In the genomic region with DNA sequence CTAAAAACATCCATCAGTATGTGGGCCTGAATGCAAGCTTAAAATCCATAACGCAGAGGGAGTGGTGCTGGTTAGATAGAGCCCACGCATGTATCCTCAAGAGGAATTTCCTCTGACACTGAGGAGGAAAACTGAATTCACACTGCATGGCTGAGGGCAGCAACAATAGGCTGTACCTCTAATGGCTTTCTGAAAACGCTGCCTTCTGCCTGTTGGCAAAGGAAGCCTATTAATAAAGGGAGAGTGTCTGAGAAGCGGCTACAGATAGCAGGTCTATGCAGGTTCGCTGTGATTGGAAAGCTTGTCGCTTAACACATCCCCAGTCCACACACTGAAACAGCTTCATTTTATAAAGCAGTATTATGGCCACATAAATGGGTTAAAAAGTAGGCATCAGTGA, we compare ENCODE assay signal across 13 mouse cellular contexts. TPM values are rescaled to one million over a fixed set of nuclear protein-coding genes. Genes with fewer than 3 reads are reported as not detected.
"Had no signal": no experiment of that assay in that cellular context is flagged by ENCODE, and none has a peak within 500 bp of the region (broad histone marks: within the 10 kb centered on the region; RNA-seq: fewer than 3 reads in every experiment).

No protein-coding gene starts in this region.

- H3K27ac ChIP-seq: left cerebral cortex, adult 2 months; limb, embryonic 10.5 days; liver, embryonic 15.5 days; stomach, postnatal 0 days had no signal

- H3K4me1 ChIP-seq: liver, embryonic 15.5 days had no signal

- H3K4me3 ChIP-seq: left cerebral cortex, adult 2 months; limb, embryonic 10.5 days; liver, embryonic 15.5 days had no signal

- ATAC-seq: lung, postnatal 0 days had no signal

- H3K9me3 ChIP-seq: limb, embryonic 10.5 days; liver, embryonic 15.5 days had no signal

- DNase-seq: kidney, adult 8-10 months; kidney, postnatal 25 days; lung, adult 2 months; lung, postnatal 36 days; thymus, postnatal 4 days had no signal

- H3K9ac ChIP-seq: liver, embryonic 15.5 days had no signal

- H3K27me3 ChIP-seq: liver, embryonic 15.5 days had no signal

- H3K4me2 ChIP-seq: liver, embryonic 11.5 days; liver, embryonic 15.5 days had no signal

- H3K36me3 ChIP-seq: limb, embryonic 10.5 days; liver, embryonic 15.5 days had no signal

RNA-seq across cellular contexts. Expression of a gene that starts 48.9 kb away (rescaled TPM):
- total RNA-seq: megakaryocyte progenitor cell, adult 5-6 weeks; neutrophil, adult 5-6 weeks had no signal
